Mouse (Mus musculus) testis, adult 2 months (tissue): Measurements from ENCODE around the gene Zfhx3.

Experiments
- CTCF ChIP-seq: fragments of 200-500 bp; IDR thresholded peaks from 2 replicates; pipeline ENCODE4 v1.5.1; 2012; ENCODE audit warnings: low read depth, mild to moderate bottlenecking, inconsistent platforms, low read length, moderate library complexity; ENCODE audit not compliant: control insufficient read depth, insufficient read depth, insufficient replicate concordance
- POLR2A ChIP-seq: fragments of 200-500 bp; IDR thresholded peaks from 2 replicates; pipeline ENCODE4 v1.6.1; 2012; ENCODE audit warnings: low read depth, mild to moderate bottlenecking, inconsistent platforms, low read length, moderate library complexity; ENCODE audit not compliant: control insufficient read depth

GRCm38 (mm10) chr8:108309525-108310246, 367.2 kb downstream of the Zfhx3 start:
- TF ChIP-seq CTCF (no peak), POLR2A (no peak)
